Mouse (Mus musculus) heart, adult 2 months (tissue): ENCODE results near the gene Cacnb3.

Experiments
- CTCF ChIP-seq: fragments of 200-600 bp; IDR thresholded peaks from 2 replicates; pipeline ENCODE4 v1.8.1; 2022; ENCODE audit warnings: antibody characterized with exemption, mild to moderate bottlenecking, moderate library complexity
- POLR2A ChIP-seq: fragments of 200-500 bp; IDR thresholded peaks from 2 replicates; pipeline ENCODE4 v1.6.1; 2011; ENCODE audit warnings: mild to moderate bottlenecking, low read depth, low read length, control low read depth; ENCODE audit not compliant: insufficient read depth

DNA sequence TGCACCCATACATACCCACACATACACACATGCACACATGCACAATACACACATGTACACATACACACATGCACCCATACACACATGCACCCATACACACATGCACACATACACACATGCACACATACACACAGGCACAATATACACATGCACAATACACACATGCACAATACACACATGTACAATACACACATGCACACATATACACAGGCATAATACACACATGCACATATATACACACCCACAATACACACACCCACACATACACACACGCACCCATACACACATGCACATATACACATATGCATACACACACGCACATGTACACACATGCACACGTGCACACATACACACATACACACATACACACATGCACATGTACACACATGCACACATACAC, 18.4 kb upstream of the Cacnb3 start:
- TF ChIP-seq POLR2A = no peak
- no peak for TF ChIP-seq CTCF
